Mouse (Mus musculus) adipocyte (in vitro differentiated cells): ENCODE data around the gene Glrx3.
A peak's percentile ranks its signal among the peaks of the same experiment; 100 is the strongest.
"Not testable (repeated sequence)": the region's sequence is repeated elsewhere in the genome, so short reads cannot be mapped to it uniquely, and the experiment has no call there.

Experiments used
- DNase-seq: peaks from one replicate; pipeline ENCODE4 v3.0.0-alpha.2; 2016; ENCODE audit warnings: low spot score

The Glrx3 gene

DNA sequence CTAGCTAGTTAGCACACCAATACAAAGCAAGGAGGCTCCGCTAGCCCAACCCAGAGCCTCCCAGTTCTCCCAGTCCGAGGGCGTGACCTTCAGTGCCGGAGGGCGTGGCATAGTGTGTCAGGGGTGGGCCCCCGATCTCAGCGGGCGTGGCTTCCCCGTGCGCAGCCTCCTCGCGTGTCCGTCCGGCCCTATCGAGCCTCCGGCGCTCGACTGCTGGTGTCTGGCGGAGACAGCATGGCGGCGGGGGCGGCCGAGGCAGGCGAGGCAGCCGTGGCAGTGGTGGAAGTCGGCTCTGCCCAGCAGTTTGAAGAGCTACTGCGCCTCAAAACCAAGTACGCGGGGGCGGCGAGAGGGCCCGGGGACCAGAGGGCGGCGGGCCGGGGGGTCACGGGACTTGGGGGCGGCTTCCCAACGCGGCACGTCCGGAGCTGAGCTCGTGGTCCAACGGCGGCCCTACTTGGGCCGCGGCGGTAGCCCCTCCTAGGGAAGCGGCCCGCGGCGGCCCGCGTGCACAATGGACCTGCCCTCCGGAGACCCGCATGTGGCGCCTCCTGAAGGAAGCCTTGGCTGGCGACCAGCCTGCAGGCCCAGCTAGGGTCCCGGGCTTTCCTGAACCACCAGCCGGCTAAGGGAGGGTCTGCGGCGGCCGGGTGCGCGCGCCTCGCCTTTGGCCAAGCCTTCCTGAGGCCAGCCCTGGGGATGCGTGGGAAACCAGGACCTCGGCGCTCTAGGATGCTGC, at the start of gene Glrx3:
Glrx3 (plus strand) TSS at position 175 of the 739 bp plus-strand sequence.
- DNase-seq: peak; percentile 94

DNA sequence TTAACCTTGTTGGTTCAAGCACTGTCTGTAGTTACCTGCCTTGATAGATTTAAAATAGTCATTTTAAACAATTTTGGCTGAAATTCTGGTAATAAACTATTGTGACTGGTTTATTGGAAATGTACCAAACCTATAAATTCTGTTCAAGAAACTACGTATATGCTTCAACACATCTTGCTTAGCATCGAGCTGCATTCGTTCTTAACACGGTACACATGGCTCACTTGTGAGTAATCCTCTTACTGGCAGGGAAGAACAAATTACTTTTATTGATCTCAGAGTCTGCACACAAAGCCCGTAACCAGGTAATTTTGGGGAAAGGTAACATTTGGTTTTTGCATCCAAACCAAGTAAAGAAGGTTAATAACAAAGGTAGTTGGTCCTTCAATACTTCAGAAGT, 49.6 kb upstream of the Glrx3 start:
- no peak for DNase-seq

DNA sequence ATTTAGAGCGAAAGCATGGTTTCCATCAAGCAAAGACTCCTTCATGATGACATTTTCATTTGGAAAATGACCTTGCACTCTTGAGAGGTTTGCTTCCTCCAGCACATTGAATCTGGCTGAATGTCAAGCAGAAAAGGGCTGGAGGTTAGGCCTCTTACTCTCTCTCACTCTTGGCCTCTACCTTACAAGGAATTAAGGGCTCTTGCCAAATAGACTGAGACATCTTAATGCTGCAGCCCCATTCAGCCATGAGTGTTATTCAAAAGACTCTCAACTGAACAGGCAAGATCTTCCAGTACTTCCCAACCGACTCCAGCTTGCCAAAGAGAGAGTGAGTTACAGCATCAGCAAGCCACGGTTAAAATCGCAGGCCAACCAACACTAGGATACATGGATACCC, 42.0 kb upstream of the Glrx3 start:
- DNase-seq: peak; percentile 43

- no peak for DNase-seq
These were observed 40.0 kb upstream of the Glrx3 start for GRCm38 (mm10) chr7:137397361-137397910.

- no peak for DNase-seq
These were observed 38.4 kb upstream of the Glrx3 start for GRCm38 (mm10) chr7:137398973-137399372.

DNA sequence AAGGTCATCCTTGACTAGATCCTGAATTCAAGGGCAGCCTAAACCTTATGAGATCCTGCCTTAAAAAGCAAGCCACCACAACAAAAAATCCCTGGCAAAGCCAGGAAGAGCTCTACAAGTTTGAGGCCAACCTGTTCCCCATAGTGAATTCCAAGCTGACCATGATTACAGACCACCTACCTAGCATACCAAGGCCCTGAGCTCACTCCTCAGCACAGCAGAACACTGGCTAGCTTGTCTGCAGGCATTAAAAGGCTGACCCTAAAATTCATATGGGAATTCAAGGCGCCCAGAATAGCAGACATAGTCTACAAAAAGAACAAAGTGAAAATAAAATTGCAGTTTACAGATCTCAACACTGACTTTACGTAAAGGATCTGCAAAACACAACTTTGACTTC, 33.3 kb upstream of the Glrx3 start:
- DNase-seq: no peak

GRCm38 (mm10) chr7:137407428-137408058, 29.9 kb upstream of the Glrx3 start:
- no peak for DNase-seq

DNA sequence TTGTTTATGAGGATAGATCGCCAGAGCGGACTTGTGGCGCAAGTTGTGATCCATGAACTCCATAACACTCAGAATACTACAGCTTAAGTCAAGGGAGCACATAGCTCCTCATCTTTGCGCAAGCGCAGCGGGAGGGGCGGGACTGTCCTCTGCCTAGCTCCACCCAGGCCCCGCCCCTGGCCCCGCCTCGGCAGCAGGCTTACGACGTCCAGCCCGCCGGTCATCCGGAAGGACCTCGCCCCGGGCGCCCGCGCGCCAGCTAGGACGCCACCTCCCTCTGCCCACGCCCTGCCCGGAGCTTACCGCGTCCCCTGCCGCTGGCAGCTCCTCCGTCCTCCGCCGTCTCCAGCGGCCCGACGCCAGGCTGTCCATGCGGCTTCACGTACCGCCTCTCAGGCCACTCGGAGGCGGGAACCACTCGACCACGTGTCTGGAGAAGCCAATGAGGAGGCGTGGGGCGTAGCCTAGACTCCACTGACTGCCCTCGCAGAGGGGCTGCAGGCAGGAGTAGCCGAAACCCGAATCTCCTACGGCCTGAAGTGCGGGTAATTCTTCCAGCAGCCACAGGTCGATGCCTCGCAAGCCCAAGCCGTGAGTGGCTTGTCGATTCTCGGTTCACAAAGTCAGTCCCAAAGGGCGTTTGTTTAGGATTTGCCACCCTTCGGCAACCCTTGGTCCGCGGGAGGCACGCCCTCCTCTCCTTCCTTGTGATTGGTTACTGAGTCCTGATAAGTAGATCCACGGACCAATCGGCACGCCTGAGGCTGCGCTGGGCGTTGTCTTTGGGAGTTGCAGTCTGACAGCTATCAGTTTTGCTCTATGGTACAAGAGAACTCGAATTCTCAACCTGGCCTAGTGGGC, 26.8 kb upstream of the Glrx3 start, which contains the start of gene 9430038I01Rik:
9430038I01Rik (minus strand) TSS at position 426 of the 861 bp plus-strand sequence.
- DNase-seq: peak; percentile 95

DNA sequence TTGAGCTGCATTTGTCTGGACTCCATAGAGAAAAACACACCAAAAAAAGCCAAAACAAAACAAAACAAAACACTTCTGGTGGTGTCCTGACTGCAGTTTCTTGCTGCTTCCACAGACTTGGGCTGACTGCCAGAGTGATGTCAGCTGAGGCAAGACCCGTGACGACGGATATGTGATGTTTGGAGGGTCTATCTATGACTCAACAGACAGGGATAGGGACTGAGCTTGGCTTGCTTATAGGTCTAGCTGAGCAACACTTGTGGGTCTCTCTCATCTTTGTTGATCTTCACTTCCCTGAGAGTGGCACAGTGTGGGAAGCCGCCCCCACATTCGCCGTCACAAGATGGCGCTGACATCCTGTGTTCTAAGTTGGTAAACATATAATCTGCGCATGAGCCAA, 22.7 kb upstream of the Glrx3 start:
- no peak for DNase-seq

DNA sequence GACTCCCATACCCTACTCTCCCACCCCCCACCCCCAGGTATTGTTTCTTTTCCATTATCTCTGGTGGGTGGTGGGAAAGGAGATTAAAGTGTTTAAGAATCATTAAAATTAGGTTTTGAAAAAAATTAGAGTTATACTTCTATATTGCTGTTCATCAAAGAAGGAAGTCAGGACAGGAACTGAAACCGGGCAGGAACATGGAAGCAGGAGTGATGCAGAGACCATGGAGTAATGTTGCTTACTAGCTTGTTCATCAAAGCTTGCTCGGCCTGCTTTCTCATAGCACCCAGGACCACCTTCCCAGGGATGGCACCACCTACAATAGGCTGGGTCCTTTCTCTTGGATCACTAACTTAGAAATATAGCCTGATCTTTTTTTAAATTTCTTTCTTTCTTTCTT, 16.9 kb upstream of the Glrx3 start:
- no peak for DNase-seq

- DNase-seq: no peak
These were observed 16.2 kb upstream of the Glrx3 start for GRCm38 (mm10) chr7:137421236-137421635.

GRCm38 (mm10) chr7:137426693-137427092, 10.7 kb upstream of the Glrx3 start:
- DNase-seq: no peak

DNA sequence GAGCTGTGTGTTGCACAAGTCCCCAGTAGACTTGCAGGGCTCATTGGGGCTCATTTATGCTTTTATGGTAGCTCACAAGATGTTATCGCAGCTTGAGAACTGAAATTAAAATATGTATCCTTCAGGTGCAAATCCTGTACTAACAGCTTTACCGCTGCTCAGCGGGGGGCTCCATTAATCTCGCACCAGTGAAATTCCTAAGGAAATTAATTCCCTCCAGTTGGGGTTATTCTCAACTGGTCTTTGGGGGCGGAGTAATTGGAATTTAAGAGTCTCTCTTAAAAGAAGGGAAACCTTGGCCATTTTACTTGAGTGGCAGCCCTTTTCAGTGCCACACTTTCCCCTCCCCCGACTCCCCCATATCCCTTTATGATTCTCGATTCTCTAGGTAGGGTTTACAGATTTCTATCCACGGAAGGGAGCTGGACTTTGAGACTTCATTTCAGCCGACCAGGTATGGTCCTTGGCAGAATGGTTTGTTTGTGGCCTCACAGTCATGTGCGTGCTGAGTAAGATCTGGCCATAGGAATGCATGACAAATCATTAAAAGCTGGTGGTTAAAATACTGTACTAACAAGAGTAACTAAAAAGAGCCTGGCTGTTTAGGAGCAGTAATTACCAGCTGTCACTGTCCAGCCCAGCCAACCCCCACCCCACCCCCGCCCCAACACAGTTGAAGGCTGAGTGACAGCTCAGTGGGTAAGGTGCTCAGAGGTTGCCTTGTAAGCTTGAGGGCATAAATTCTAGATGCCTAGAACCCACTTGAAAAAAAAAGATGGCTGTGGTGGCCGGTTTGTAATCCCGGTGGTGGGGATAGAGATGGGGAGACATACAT, 5.4 kb upstream of the Glrx3 start:
- no peak for DNase-seq

GRCm38 (mm10) chr7:137436901-137437300, 513 bp upstream of the Glrx3 start:
- peak; percentile 10 for DNase-seq

- DNase-seq: no peak
These were observed 751 bp downstream of the Glrx3 start for GRCm38 (mm10) chr7:137438179-137438550.

- DNase-seq: not testable (repeated sequence)
These were observed 1.5 kb downstream of the Glrx3 start for GRCm38 (mm10) chr7:137438962-137439361.

DNA sequence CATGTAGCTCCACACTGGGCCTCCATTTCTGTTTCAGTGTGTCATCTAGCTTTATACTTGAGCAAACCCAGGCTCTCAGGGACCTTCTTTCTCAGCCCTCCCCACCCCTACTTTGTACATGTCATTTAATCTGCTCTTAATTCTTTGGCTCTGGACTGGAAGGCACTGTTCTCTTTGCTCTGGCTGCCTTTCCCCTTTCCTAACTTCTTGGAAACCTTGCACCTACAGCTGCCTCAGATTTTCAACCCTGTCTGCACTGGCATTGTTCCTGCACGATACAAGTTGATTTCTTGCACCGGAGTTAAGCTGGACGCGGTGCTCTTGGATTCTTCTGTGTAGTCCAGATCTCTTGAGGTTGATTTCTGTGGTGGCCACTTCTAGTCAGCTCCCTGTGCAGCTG, 5.5 kb downstream of the Glrx3 start:
- DNase-seq: peak; percentile 63

GRCm38 (mm10) chr7:137445321-137445720, 7.9 kb downstream of the Glrx3 start:
- no peak for DNase-seq

GRCm38 (mm10) chr7:137461396-137461795, 24.0 kb downstream of the Glrx3 start:
- no peak for DNase-seq

DNA sequence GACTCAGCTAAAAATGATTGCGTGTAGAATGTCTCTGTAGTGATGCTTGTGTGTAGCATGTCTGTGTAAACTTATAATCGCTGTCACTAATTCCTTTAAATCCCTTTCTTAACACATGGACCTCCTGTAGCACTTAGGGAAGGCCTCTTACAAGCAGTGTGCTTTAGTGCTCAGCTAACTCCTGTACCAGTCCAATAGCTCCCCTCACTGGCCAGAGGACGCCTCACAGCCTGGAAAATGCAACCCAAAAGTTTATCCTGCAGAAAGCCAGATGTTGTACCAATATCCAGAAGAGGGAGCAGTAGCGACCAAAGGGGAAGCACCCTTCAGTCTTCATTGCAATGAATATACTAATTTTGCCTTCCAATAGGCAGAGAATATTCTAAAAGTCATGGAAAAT, 30.8 kb downstream of the Glrx3 start:
- DNase-seq: peak; percentile 64

DNA sequence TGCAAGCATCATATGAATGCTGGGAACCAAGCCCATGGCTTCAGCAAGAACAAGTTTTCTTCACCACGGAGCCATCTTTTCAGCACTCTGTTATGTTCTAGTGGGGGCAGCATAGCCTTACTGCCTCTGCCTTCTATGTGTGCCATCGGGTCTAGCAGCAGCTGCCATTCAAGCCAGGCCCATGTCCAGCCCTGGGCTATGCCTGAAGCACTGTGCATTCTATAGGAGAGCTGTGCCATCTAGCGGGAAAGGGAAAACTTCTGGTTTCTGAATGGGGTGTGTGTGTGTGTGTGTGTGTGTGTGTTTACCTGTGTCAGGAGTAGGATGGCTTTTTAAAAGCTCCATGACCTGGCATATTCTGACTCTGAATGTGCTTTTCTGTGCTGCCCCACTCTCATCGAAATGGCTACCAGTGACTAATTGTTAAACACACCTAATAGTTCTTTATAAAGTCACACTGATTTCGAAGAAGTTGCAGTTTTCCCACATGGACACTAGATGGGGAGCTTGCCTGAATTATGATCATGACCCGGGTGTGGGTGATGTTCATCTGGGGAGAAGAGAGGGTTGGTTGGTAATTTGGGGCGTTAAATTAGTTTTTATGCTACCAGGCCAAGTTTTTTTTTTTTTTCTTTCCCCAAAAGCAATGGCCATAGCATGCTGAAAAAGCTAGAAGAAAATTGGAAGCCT, 34.2 kb downstream of the Glrx3 start:
- no peak for DNase-seq
